Mouse (Mus musculus): Measurements from ENCODE around the gene Itprid2.
A peak's percentile ranks its signal among the peaks of the same experiment; 100 is the strongest.

The Itprid2 gene

GRCm38 (mm10) chr2:79627624-79628023 lies 7.5 kb upstream of the Itprid2 start:
- Histone ChIP-seq H3K36me3 (ENCODE audit: control insufficient read depth, insufficient read depth, low read length, poor library complexity, severe bottlenecking) (no peaks in the 10 kb centered on the region), H3K27me3 (ENCODE audit: control insufficient read depth, insufficient read depth, low read length, poor library complexity, severe bottlenecking) (no peaks in the 10 kb centered on the region)
- DNase-seq (ENCODE audit: low read depth, low spot score), result no peak

- H3K36me3 ChIP-seq (ENCODE audit: control insufficient read depth, insufficient read depth, low read length, poor library complexity, severe bottlenecking), result no peaks in the 10 kb centered on the region
- no peak for DNase-seq (ENCODE audit: low read depth, low spot score)
Measured at GRCm38 (mm10) chr2:79630231-79630630, 4.9 kb upstream of the Itprid2 start.

GRCm38 (mm10) chr2:79635426-79636291 lies 507 bp downstream of the Itprid2 start:
- DNase-seq (ENCODE audit: low read depth, low spot score), result peak; percentile 72

More at GRCm38 (mm10) chr2:79630231-79630630, 4.9 kb upstream of the Itprid2 start:
- H3K27me3 ChIP-seq (ENCODE audit: control insufficient read depth, insufficient read depth, low read length, poor library complexity, severe bottlenecking), result no peaks in the 10 kb centered on the region

GRCm38 (mm10) chr2:79638924-79639323 lies 3.8 kb downstream of the Itprid2 start:
- H3K36me3 ChIP-seq (ENCODE audit: control insufficient read depth, insufficient read depth, low read length, poor library complexity, severe bottlenecking), result peaks cover 10% of the 10 kb centered on the region; the same call in 1 of the 2 replicates
- DNase-seq (ENCODE audit: low read depth, low spot score), result no peak
- no peaks in the 10 kb centered on the region for H3K27me3 ChIP-seq (ENCODE audit: control insufficient read depth, insufficient read depth, low read length, poor library complexity, severe bottlenecking)

More at GRCm38 (mm10) chr2:79635426-79636291, 507 bp downstream of the Itprid2 start:
- Histone ChIP-seq H3K36me3 (ENCODE audit: control insufficient read depth, insufficient read depth, low read length, poor library complexity, severe bottlenecking) (no peaks in the 10 kb centered on the region), H3K27me3 (ENCODE audit: control insufficient read depth, insufficient read depth, low read length, poor library complexity, severe bottlenecking) (no peaks in the 10 kb centered on the region)

- peaks cover 18% of the 10 kb centered on the region; the same call in 1 of the 2 replicates for H3K36me3 ChIP-seq (ENCODE audit: control insufficient read depth, insufficient read depth, low read length, poor library complexity, severe bottlenecking)
- DNase-seq (ENCODE audit: low read depth, low spot score), result peak; percentile 78
- H3K27me3 ChIP-seq (ENCODE audit: control insufficient read depth, insufficient read depth, low read length, poor library complexity, severe bottlenecking), result no peaks in the 10 kb centered on the region
Measured at GRCm38 (mm10) chr2:79646237-79646688, 11.1 kb downstream of the Itprid2 start.

- H3K36me3 ChIP-seq (ENCODE audit: control insufficient read depth, insufficient read depth, low read length, poor library complexity, severe bottlenecking), result peaks cover 13% of the 10 kb centered on the region; the same call in 1 of the 2 replicates
- no peak for DNase-seq (ENCODE audit: low read depth, low spot score)
- no peaks in the 10 kb centered on the region for H3K27me3 ChIP-seq (ENCODE audit: control insufficient read depth, insufficient read depth, low read length, poor library complexity, severe bottlenecking)
Measured at GRCm38 (mm10) chr2:79647094-79647493, 11.9 kb downstream of the Itprid2 start.

- no peaks in the 10 kb centered on the region for H3K27me3 ChIP-seq (ENCODE audit: control insufficient read depth, insufficient read depth, low read length, poor library complexity, severe bottlenecking)
Measured at GRCm38 (mm10) chr2:79647728-79648127, 12.6 kb downstream of the Itprid2 start.

GRCm38 (mm10) chr2:79651185-79651584 lies 16.0 kb downstream of the Itprid2 start:
- peaks cover 12% of the 10 kb centered on the region; the same call in 1 of the 2 replicates for H3K36me3 ChIP-seq (ENCODE audit: control insufficient read depth, insufficient read depth, low read length, poor library complexity, severe bottlenecking)
- no peaks in the 10 kb centered on the region for H3K27me3 ChIP-seq (ENCODE audit: control insufficient read depth, insufficient read depth, low read length, poor library complexity, severe bottlenecking)
- no peak for DNase-seq (ENCODE audit: low read depth, low spot score)

More at GRCm38 (mm10) chr2:79647728-79648127, 12.6 kb downstream of the Itprid2 start:
- DNase-seq (ENCODE audit: low read depth, low spot score), result no peak
- peaks cover 12% of the 10 kb centered on the region; the same call in 1 of the 2 replicates for H3K36me3 ChIP-seq (ENCODE audit: control insufficient read depth, insufficient read depth, low read length, poor library complexity, severe bottlenecking)

- no peaks in the 10 kb centered on the region for H3K27me3 ChIP-seq (ENCODE audit: control insufficient read depth, insufficient read depth, low read length, poor library complexity, severe bottlenecking)
- no peak for DNase-seq (ENCODE audit: low read depth, low spot score)
Measured at GRCm38 (mm10) chr2:79651701-79652100, 16.5 kb downstream of the Itprid2 start.

GRCm38 (mm10) chr2:79652502-79652901 lies 17.4 kb downstream of the Itprid2 start:
- no peak for DNase-seq (ENCODE audit: low read depth, low spot score)
- H3K36me3 ChIP-seq (ENCODE audit: control insufficient read depth, insufficient read depth, low read length, poor library complexity, severe bottlenecking), result peaks cover 18% of the 10 kb centered on the region
- no peaks in the 10 kb centered on the region; the same call in 1 of the 2 replicates for H3K27me3 ChIP-seq (ENCODE audit: control insufficient read depth, insufficient read depth, low read length, poor library complexity, severe bottlenecking)

More at GRCm38 (mm10) chr2:79651701-79652100, 16.5 kb downstream of the Itprid2 start:
- peaks cover 12% of the 10 kb centered on the region; the same call in 1 of the 2 replicates for H3K36me3 ChIP-seq (ENCODE audit: control insufficient read depth, insufficient read depth, low read length, poor library complexity, severe bottlenecking)

- Histone ChIP-seq H3K27me3 (ENCODE audit: control insufficient read depth, insufficient read depth, low read length, poor library complexity, severe bottlenecking) (no peaks in the 10 kb centered on the region; the same call in 1 of the 2 replicates), H3K36me3 (ENCODE audit: control insufficient read depth, insufficient read depth, low read length, poor library complexity, severe bottlenecking) (peaks cover 19% of the 10 kb centered on the region)
- DNase-seq (ENCODE audit: low read depth, low spot score), result peak; percentile 29
Measured at GRCm38 (mm10) chr2:79653093-79653808, 18.1 kb downstream of the Itprid2 start.

- Histone ChIP-seq H3K36me3 (ENCODE audit: control insufficient read depth, insufficient read depth, low read length, poor library complexity, severe bottlenecking) (peaks cover 17% of the 10 kb centered on the region), H3K27me3 (ENCODE audit: control insufficient read depth, insufficient read depth, low read length, poor library complexity, severe bottlenecking) (no peaks in the 10 kb centered on the region; the same call in 1 of the 2 replicates)
- no peak for DNase-seq (ENCODE audit: low read depth, low spot score)
Measured at GRCm38 (mm10) chr2:79653809-79654164, 18.6 kb downstream of the Itprid2 start.

- Histone ChIP-seq H3K27me3 (ENCODE audit: control insufficient read depth, insufficient read depth, low read length, poor library complexity, severe bottlenecking) (no peaks in the 10 kb centered on the region; the same call in 1 of the 2 replicates), H3K36me3 (ENCODE audit: control insufficient read depth, insufficient read depth, low read length, poor library complexity, severe bottlenecking) (peaks cover 22% of the 10 kb centered on the region)
- no peak for DNase-seq (ENCODE audit: low read depth, low spot score)
Measured at GRCm38 (mm10) chr2:79657062-79657461, 21.9 kb downstream of the Itprid2 start.

GRCm38 (mm10) chr2:79660417-79661185 lies 25.4 kb downstream of the Itprid2 start:
- no peak for DNase-seq (ENCODE audit: low read depth, low spot score)
- Histone ChIP-seq H3K27me3 (ENCODE audit: control insufficient read depth, insufficient read depth, low read length, poor library complexity, severe bottlenecking) (no peaks in the 10 kb centered on the region; the same call in 1 of the 2 replicates), H3K36me3 (ENCODE audit: control insufficient read depth, insufficient read depth, low read length, poor library complexity, severe bottlenecking) (peaks cover 20% of the 10 kb centered on the region)

Measured in splenic B cell, adult 2 months (primary cell).